Mouse (Mus musculus) T-helper 1 cell (primary cell): Measurements from ENCODE around the gene Bmyc.
"Not testable (repeated sequence)": the region's sequence is repeated elsewhere in the genome, so short reads cannot be mapped to it uniquely, and the experiment has no call there.

ENCODE experiments used
- in situ Hi-C: fragments of 300-600 bp; cut with MboI, MseI; formaldehyde crosslinking; loops from one replicate; pipeline ENCODE4 v1.15.1; 2025; ENCODE audit warnings: high pct_unique_total_duplicates

The Bmyc gene

GRCm38 (mm10) chr2:25706643-25707481 lies at the start of gene Bmyc:
Gene Bmyc (plus strand): TSS chr2:25706739.
- in situ Hi-C loops: loop anchor here (10.0 kb wide), 1 partner anchor 808 kb away; the partner anchor contains the start of gene Notch1

- in situ Hi-C loops: loop anchor here (5.0 to 10.0 kb wide), 2 partner anchors 45 to 118 kb away; partner anchors contain the start of genes Lcn11 and Obp2a
These were observed 49.3 kb upstream of the Bmyc start for GRCm38 (mm10) chr2:25657246-25657645.

- in situ Hi-C loops: loop anchor here (5.0 to 10.0 kb wide), 2 partner anchors 45 to 117 kb away; partner anchors contain the start of genes Lcn11 and Obp2a
These were observed 48.9 kb upstream of the Bmyc start, which contains the start of gene Lcn5 for GRCm38 (mm10) chr2:25657652-25658051. Gene Lcn5 (plus strand): TSS chr2:25657952.

GRCm38 (mm10) chr2:25660279-25660678 lies 46.3 kb upstream of the Bmyc start:
- in situ Hi-C loops: no loop called here

GRCm38 (mm10) chr2:25661245-25661970 lies 45.1 kb upstream of the Bmyc start:
- in situ Hi-C loops: no loop called here

- in situ Hi-C loops: no loop called here
These were observed 43.0 kb upstream of the Bmyc start for GRCm38 (mm10) chr2:25663511-25663910.

- in situ Hi-C loops: no loop called here
These were observed 42.4 kb upstream of the Bmyc start for GRCm38 (mm10) chr2:25664125-25664524.

- in situ Hi-C loops: no loop called here
These were observed 40.0 kb upstream of the Bmyc start for GRCm38 (mm10) chr2:25666516-25666915.

- in situ Hi-C loops: no loop called here
These were observed 30.1 kb upstream of the Bmyc start, which contains the start of gene Lcn6 for GRCm38 (mm10) chr2:25676486-25676885. Gene Lcn6 (plus strand): TSS chr2:25676786.

GRCm38 (mm10) chr2:25679559-25679958 lies 27.0 kb upstream of the Bmyc start:
- in situ Hi-C loops: no loop called here

- in situ Hi-C loops: no loop called here
These were observed 24.1 kb upstream of the Bmyc start, which contains the start of gene Lcn10 for GRCm38 (mm10) chr2:25682426-25682825. Gene Lcn10 (plus strand): TSS chr2:25682726.

- in situ Hi-C loops: no loop called here
These were observed 19.6 kb upstream of the Bmyc start for GRCm38 (mm10) chr2:25686941-25687340.

GRCm38 (mm10) chr2:25694605-25695004 lies 11.9 kb upstream of the Bmyc start:
- in situ Hi-C loops: no loop called here

- in situ Hi-C loops: no loop called here
These were observed 9.6 kb upstream of the Bmyc start for GRCm38 (mm10) chr2:25696951-25697350.

- in situ Hi-C loops: no loop called here
These were observed 7.8 kb upstream of the Bmyc start for GRCm38 (mm10) chr2:25698696-25699095.

- in situ Hi-C loops: loop anchor here (5.0 to 10.0 kb wide), 2 partner anchors 42 to 815 kb away; partner anchors contain the start of genes Lcn5 and Notch1
These were observed 6.8 kb upstream of the Bmyc start, which contains the start of gene Obp2a for GRCm38 (mm10) chr2:25699743-25700142. Gene Obp2a (plus strand): TSS chr2:25700043.

- in situ Hi-C loops: loop anchor here (5.0 to 10.0 kb wide), 2 partner anchors 44 to 814 kb away; partner anchors contain the start of genes Lcn5 and Notch1
These were observed 5.5 kb upstream of the Bmyc start for GRCm38 (mm10) chr2:25701001-25701400.

GRCm38 (mm10) chr2:25703706-25704105 lies 2.8 kb upstream of the Bmyc start:
- in situ Hi-C loops: loop anchor here (5.0 to 10.0 kb wide), 2 partner anchors 46 to 811 kb away; partner anchors contain the start of genes Lcn5 and Notch1

GRCm38 (mm10) chr2:25708121-25708520 lies 1.6 kb downstream of the Bmyc start:
- in situ Hi-C loops: loop anchor here (10.0 kb wide), 1 partner anchor 807 kb away; the partner anchor contains the start of gene Notch1

- in situ Hi-C loops: loop anchor here (10.0 kb wide), 1 partner anchor 806 kb away; the partner anchor contains the start of gene Notch1
These were observed 2.5 kb downstream of the Bmyc start for GRCm38 (mm10) chr2:25709056-25709455.

- in situ Hi-C loops: loop anchor here (10.0 kb wide), 1 partner anchor 805 kb away; the partner anchor contains the start of gene Notch1
These were observed 3.3 kb downstream of the Bmyc start for GRCm38 (mm10) chr2:25709791-25710190.

- in situ Hi-C loops: not testable (repeated sequence)
These were observed 5.1 kb downstream of the Bmyc start for GRCm38 (mm10) chr2:25711641-25712040.
